Mouse (Mus musculus): ENCODE results near the gene Lmbr1l.

- no peak for TF ChIP-seq CTCF (IDR thresholded peaks at IDR 0.05; ENCODE audit: low read depth)
- TF ChIP-seq EP300 (IDR thresholded peaks at IDR 0.05; ENCODE audit: low read depth): no peak
These were observed 26.8 kb downstream of the Lmbr1l start for GRCm38 (mm10) chr15:98891198-98891742.
